Mouse (Mus musculus) hindbrain, embryonic 10.5 days (tissue): ENCODE measurements around the gene Gstp2. TPM values are rescaled to one million over a fixed set of nuclear protein-coding genes. Genes with fewer than 3 reads are reported as not detected.
"Not testable (repeated sequence)": the region's sequence is repeated elsewhere in the genome, so short reads cannot be mapped to it uniquely, and the experiment has no call there.

Source experiments
- DNase-seq: peaks from one replicate; pipeline ENCODE4 v3.0.0-alpha.2; 2017; ENCODE audit warnings: low spot score
- H3K27ac ChIP-seq: fragments of 300-500 bp; sonication (generic); 2 replicates; pipeline ENCODE4 v1.5.1; 2016; ENCODE audit warnings: mild to moderate bottlenecking, moderate library complexity
- H3K27me3 ChIP-seq: fragments of 300-500 bp; sonication (generic); 2 replicates; pipeline ENCODE4 v1.6.1; 2016; ENCODE audit warnings: mild to moderate bottlenecking; ENCODE audit not compliant: poor library complexity, insufficient read depth, severe bottlenecking
- H3K36me3 ChIP-seq: fragments of 300-500 bp; sonication (generic); 2 replicates; pipeline ENCODE4 v1.6.1; 2016; ENCODE audit warnings: mild to moderate bottlenecking, moderate library complexity
- H3K4me1 ChIP-seq: fragments of 300-500 bp; sonication (generic); replicated peaks from 2 replicates; pipeline ENCODE4 v1.6.1; 2016; ENCODE audit warnings: mild to moderate bottlenecking
- H3K4me3 ChIP-seq: fragments of 300-500 bp; sonication (generic); 2 replicates; pipeline ENCODE4 v1.5.1; 2016; ENCODE audit warnings: mild to moderate bottlenecking, moderate library complexity
- H3K9me3 ChIP-seq: fragments of 300-500 bp; sonication (generic); 2 replicates; pipeline ENCODE4 v1.6.1; 2016; ENCODE audit warnings: mild to moderate bottlenecking, moderate library complexity
- WGBS: fragments of 180-500 bp; shearing (Covaris S2); methylation state at CpG from one replicate; pipeline ENCODE4 v1.1.7; 2016; 5-methylcytosine and 5-hydroxymethylcytosine counted together
- polyA plus RNA-seq: library from polyadenylated mRNA; unstranded; fragments of >200 nt; fragmentation: Nextera tagmentation; extraction: Ambion mirVana; gene quantifications from 2 replicates; pipeline ENCODE4 v1.2.1, GENCODE M21; 2016

Gstp2 gene
- polyA plus RNA-seq, 1 experiment from 2014 or later: 2.1 TPM

- DNase-seq, H3K27me3 ChIP-seq, H3K9me3 ChIP-seq: not testable (repeated sequence)
- 27% methylated on average over 8 of the region's 8 CpGs for WGBS
- peak overlapping the region; percentile 64 for H3K4me3 ChIP-seq
- H3K36me3 ChIP-seq: peaks cover 12% of the 10 kb centered on the region
- peak overlapping the region; percentile 93 for H3K27ac ChIP-seq
- H3K4me1 ChIP-seq: peaks cover 23% of the 10 kb centered on the region
These were observed 8.6 kb downstream of the Gstp2 start for GRCm38 (mm10) chr19:4037154-4037787.

- no peak for DNase-seq
- Histone ChIP-seq H3K27me3 (no peaks in the 10 kb centered on the region), H3K4me1 (peaks cover 23% of the 10 kb centered on the region), H3K36me3 (peaks cover 12% of the 10 kb centered on the region), H3K4me3 (peak overlapping the region; percentile 29), H3K9me3 (no peaks in the 10 kb centered on the region), H3K27ac (peak overlapping the region; percentile 40; the same call in 1 of the 2 replicates)
- 74% methylated on average over 12 of the region's 12 CpGs for WGBS
These were observed 9.3 kb downstream of the Gstp2 start for GRCm38 (mm10) chr19:4036327-4037045.

- no peaks in the 10 kb centered on the region for H3K27me3 ChIP-seq
- H3K9me3 ChIP-seq: no peaks in the 10 kb centered on the region
- no peak overlapping the region for H3K4me3 ChIP-seq
- no peak overlapping the region for H3K27ac ChIP-seq
- peaks cover 23% of the 10 kb centered on the region for H3K4me1 ChIP-seq
- peaks cover 12% of the 10 kb centered on the region for H3K36me3 ChIP-seq
- 73% methylated on average over 5 of the region's 5 CpGs for WGBS
- no peak for DNase-seq
These were observed 12.1 kb downstream of the Gstp2 start for GRCm38 (mm10) chr19:4033742-4034141.

- H3K27ac ChIP-seq: no peak overlapping the region
- peaks cover 12% of the 10 kb centered on the region for H3K36me3 ChIP-seq
- no peaks in the 10 kb centered on the region for H3K9me3 ChIP-seq
- no peaks in the 10 kb centered on the region for H3K27me3 ChIP-seq
- WGBS: 86% methylated on average over 3 of the region's 3 CpGs
- peaks cover 22% of the 10 kb centered on the region for H3K4me1 ChIP-seq
- DNase-seq: no peak
- no peak overlapping the region for H3K4me3 ChIP-seq
These were observed 12.5 kb downstream of the Gstp2 start for GRCm38 (mm10) chr19:4033298-4033697.

- Histone ChIP-seq H3K36me3 (peaks cover 12% of the 10 kb centered on the region), H3K27me3 (no peaks in the 10 kb centered on the region), H3K4me3 (no peak overlapping the region), H3K4me1 (peaks cover 15% of the 10 kb centered on the region), H3K27ac (no peak overlapping the region), H3K9me3 (0 out of 2 replicates have a peak, but pooled peaks cover under 1% of the 10 kb centered on the region)
- WGBS: 58% methylated on average over 7 of the region's 7 CpGs
- DNase-seq: no peak
These were observed 13.2 kb downstream of the Gstp2 start for GRCm38 (mm10) chr19:4032668-4033067.

- Histone ChIP-seq H3K36me3 (no peaks in the 10 kb centered on the region), H3K4me3 (no peak overlapping the region), H3K9me3 (peaks cover 14% of the 10 kb centered on the region), H3K27me3 (no peaks in the 10 kb centered on the region), H3K4me1 (peaks cover 7% of the 10 kb centered on the region), H3K27ac (no peak overlapping the region)
- no peak for DNase-seq
These were observed 18.2 kb downstream of the Gstp2 start for GRCm38 (mm10) chr19:4027576-4027975.

- H3K4me1 ChIP-seq: peaks cover 19% of the 10 kb centered on the region
These were observed 22.6 kb downstream of the Gstp2 start for GRCm38 (mm10) chr19:4023185-4023584.

GRCm38 (mm10) chr19:4018743-4019583 lies 26.9 kb downstream of the Gstp2 start:
- WGBS: 34% methylated on average over 18 of the region's 18 CpGs
- Histone ChIP-seq H3K4me1 (0 out of 2 replicates have a peak, but pooled peaks cover 16% of the 10 kb centered on the region), H3K27ac (no peak overlapping the region), H3K9me3 (no peaks in the 10 kb centered on the region), H3K4me3 (no peak overlapping the region), H3K36me3 (no peaks in the 10 kb centered on the region), H3K27me3 (no peaks in the 10 kb centered on the region)
- peak; percentile 71 for DNase-seq

More at GRCm38 (mm10) chr19:4023185-4023584, 22.6 kb downstream of the Gstp2 start:
- no peak for DNase-seq
- WGBS: 79% methylated on average over 7 of the region's 7 CpGs
- no peak overlapping the region for H3K27ac ChIP-seq
- H3K9me3 ChIP-seq: peaks cover 14% of the 10 kb centered on the region
- no peaks in the 10 kb centered on the region for H3K36me3 ChIP-seq
- no peak overlapping the region for H3K4me3 ChIP-seq
- no peaks in the 10 kb centered on the region for H3K27me3 ChIP-seq

GRCm38 (mm10) chr19:4017921-4018587 lies 27.8 kb downstream of the Gstp2 start:
- WGBS: 68% methylated on average over 10 of the region's 10 CpGs
- no peak overlapping the region for H3K4me3 ChIP-seq
- H3K9me3 ChIP-seq: no peaks in the 10 kb centered on the region
- DNase-seq: no peak
- H3K36me3 ChIP-seq: no peaks in the 10 kb centered on the region
- peaks cover 21% of the 10 kb centered on the region for H3K4me1 ChIP-seq
- no peaks in the 10 kb centered on the region for H3K27me3 ChIP-seq
- H3K27ac ChIP-seq: no peak overlapping the region

GRCm38 (mm10) chr19:4015635-4016034 lies 30.2 kb downstream of the Gstp2 start:
- H3K9me3 ChIP-seq: no peaks in the 10 kb centered on the region
- peaks cover 6% of the 10 kb centered on the region for H3K36me3 ChIP-seq
- WGBS: 65% methylated on average over 5 of the region's 5 CpGs
- DNase-seq: no peak
- no peaks in the 10 kb centered on the region for H3K27me3 ChIP-seq
- peaks cover 36% of the 10 kb centered on the region for H3K4me1 ChIP-seq
- no peak overlapping the region for H3K27ac ChIP-seq
- H3K4me3 ChIP-seq: no peak overlapping the region

GRCm38 (mm10) chr19:4014802-4015201 lies 31.0 kb downstream of the Gstp2 start:
- no peak overlapping the region for H3K4me3 ChIP-seq
- peak overlapping the region; percentile 19; the same call in 1 of the 2 replicates for H3K27ac ChIP-seq
- H3K9me3 ChIP-seq: no peaks in the 10 kb centered on the region
- no peak for DNase-seq
- peaks cover 14% of the 10 kb centered on the region for H3K36me3 ChIP-seq
- peaks cover 36% of the 10 kb centered on the region for H3K4me1 ChIP-seq
- no peaks in the 10 kb centered on the region for H3K27me3 ChIP-seq

- H3K4me3 ChIP-seq: peak overlapping the region; percentile 94
- peaks cover 32% of the 10 kb centered on the region for H3K36me3 ChIP-seq
- no peaks in the 10 kb centered on the region for H3K27me3 ChIP-seq
- no peaks in the 10 kb centered on the region for H3K9me3 ChIP-seq
- DNase-seq: no peak
- WGBS: 21% methylated on average over 9 of the region's 9 CpGs
- peak overlapping the region; percentile 83 for H3K27ac ChIP-seq
- H3K4me1 ChIP-seq: peaks cover 25% of the 10 kb centered on the region
These were observed 32.8 kb downstream of the Gstp2 start for GRCm38 (mm10) chr19:4013066-4013465.
